Mouse (Mus musculus): ENCODE data around the gene Fkbp1a. TPM values are rescaled to one million over a fixed set of nuclear protein-coding genes. Genes with fewer than 3 reads are reported as not detected.

The Fkbp1a gene
- polyA plus RNA-seq, 1 experiment from 2014 or later = 608 TPM

DNA sequence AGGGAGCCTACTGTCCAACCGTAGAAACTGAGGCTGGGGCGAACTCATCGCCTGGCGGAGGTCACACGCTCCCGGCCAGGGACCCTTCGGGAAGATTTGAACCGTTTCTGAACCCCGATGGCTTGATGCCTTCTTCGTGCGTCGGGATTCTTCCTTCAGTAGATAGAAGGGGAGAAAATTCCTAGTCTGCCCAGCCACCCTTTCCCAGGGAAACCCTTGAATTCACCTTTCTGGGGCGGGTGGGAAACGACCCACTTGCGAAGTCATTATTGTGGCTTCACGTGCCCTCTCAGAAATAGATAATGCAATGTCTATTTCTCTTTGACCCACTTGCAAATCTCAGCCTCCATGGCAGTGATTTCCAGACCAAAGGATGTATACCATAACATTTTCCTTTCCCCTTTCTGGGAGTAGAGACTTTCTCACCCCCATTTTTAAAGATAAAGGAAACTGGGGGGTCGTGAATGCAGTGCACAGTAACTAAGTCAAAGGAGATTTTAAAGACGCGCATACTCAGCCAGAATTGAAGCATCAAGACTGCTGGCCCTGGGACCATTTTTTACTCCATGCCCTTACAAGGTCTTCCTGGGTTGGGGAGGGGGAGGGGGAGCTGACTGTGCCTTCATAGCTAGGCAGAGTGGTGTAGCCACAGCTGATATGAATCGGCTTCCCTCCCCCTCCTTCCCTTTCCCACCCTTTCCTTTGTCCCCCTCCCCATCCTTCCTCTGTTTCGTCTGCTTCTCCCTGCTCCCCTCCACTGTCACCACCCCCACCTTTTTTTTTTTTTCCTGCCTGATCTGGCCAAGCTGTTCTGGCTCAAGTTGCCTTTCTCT, 996 bp downstream of the Fkbp1a start:
- H3K36me3 ChIP-seq (ENCODE audit: control insufficient read depth, insufficient read depth, low read length) = peaks cover 4% of the 10 kb centered on the region; the same call in 1 of the 2 replicates
- ATAC-seq = peak; percentile 0; the same call in 1 of the 2 replicates
- no peaks in the 10 kb centered on the region for H3K9me3 ChIP-seq (replicated peaks; ENCODE audit: control insufficient read depth, low read length, poor library complexity, severe bottlenecking)
- peak overlapping the region; percentile 96 for H3K9ac ChIP-seq (ENCODE audit: low read depth, low read length)
- H3K27me3 ChIP-seq (ENCODE audit: control insufficient read depth, insufficient read depth, low read depth, low read length) = no peaks in the 10 kb centered on the region
- peak overlapping the region; percentile 90 for H3K27ac ChIP-seq (ENCODE audit: low read length)
- WGBS = under 1% methylated on average over 21 of the region's 21 CpGs
- H3K4me2 ChIP-seq (ENCODE audit: low read length) = peak overlapping the region; percentile 91
- peaks cover 34% of the 10 kb centered on the region for H3K4me1 ChIP-seq (ENCODE audit: control insufficient read depth, insufficient read depth, low read length)
- peak overlapping the region; percentile 82 for H3K4me3 ChIP-seq (ENCODE audit: low read depth, low read length)

DNA sequence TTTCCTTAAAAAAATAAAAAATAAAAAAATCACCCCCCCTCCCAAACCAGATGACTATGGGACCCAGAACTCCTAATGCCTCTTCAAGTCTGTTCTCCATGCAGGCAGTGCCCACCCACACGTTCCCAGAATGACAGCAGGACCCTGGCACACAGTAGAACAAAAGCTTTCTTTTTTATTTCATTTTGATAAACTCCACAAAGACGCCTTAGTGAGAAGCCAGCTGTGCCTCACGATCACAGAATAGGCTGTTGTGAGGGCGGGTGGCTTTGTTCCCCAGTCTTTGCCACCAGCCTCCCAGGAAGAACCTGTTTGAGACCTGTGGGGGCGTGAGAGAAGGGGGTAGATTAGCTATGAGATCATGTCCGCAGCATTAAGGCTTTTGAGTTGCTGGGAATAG, 2.4 kb downstream of the Fkbp1a start:
- ATAC-seq = no peak
- Histone ChIP-seq H3K4me2 (ENCODE audit: low read length) (peak overlapping the region; percentile 91), H3K36me3 (ENCODE audit: control insufficient read depth, insufficient read depth, low read length) (peaks cover 4% of the 10 kb centered on the region; the same call in 1 of the 2 replicates), H3K4me3 (ENCODE audit: low read depth, low read length) (no peak overlapping the region), H3K9ac (ENCODE audit: low read depth, low read length) (no peak overlapping the region), H3K27me3 (ENCODE audit: control insufficient read depth, insufficient read depth, low read depth, low read length) (no peaks in the 10 kb centered on the region), H3K9me3 (replicated peaks; ENCODE audit: control insufficient read depth, low read length, poor library complexity, severe bottlenecking) (no peaks in the 10 kb centered on the region), H3K27ac (ENCODE audit: low read length) (no peak overlapping the region), H3K4me1 (ENCODE audit: control insufficient read depth, insufficient read depth, low read length) (peaks cover 34% of the 10 kb centered on the region)
- WGBS = 51% methylated on average over 6 of the region's 6 CpGs

DNA sequence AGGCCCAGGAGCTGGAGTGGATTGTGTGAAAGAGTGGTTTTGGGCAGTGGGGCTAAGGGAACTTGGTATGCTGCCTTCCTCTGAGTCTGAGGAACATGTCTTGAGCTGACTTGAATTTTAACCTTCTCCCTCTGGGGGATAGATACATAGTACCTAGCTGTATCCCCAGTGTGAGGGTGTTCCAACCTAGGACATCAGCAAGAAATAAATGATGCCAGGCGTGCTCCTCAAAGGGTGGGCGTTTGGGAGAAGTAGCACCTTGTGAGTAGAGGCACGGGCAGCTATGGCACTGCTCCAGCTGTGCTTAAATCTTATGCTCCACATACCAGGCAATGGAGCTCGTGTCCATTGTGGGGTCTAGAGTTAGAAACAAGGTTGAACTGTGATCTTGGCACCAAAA, 4.3 kb downstream of the Fkbp1a start:
- H3K27ac ChIP-seq (ENCODE audit: low read length) = no peak overlapping the region
- H3K36me3 ChIP-seq (ENCODE audit: control insufficient read depth, insufficient read depth, low read length) = peaks cover 16% of the 10 kb centered on the region
- no peak overlapping the region for H3K4me2 ChIP-seq (ENCODE audit: low read length)
- no peak for ATAC-seq
- no peaks in the 10 kb centered on the region for H3K9me3 ChIP-seq (replicated peaks; ENCODE audit: control insufficient read depth, low read length, poor library complexity, severe bottlenecking)
- WGBS = 92% methylated on average over 4 of the region's 4 CpGs
- H3K4me3 ChIP-seq (ENCODE audit: low read depth, low read length) = no peak overlapping the region
- peaks cover 30% of the 10 kb centered on the region for H3K4me1 ChIP-seq (ENCODE audit: control insufficient read depth, insufficient read depth, low read length)
- no peak overlapping the region for H3K9ac ChIP-seq (ENCODE audit: low read depth, low read length)
- H3K27me3 ChIP-seq (ENCODE audit: control insufficient read depth, insufficient read depth, low read depth, low read length) = no peaks in the 10 kb centered on the region

DNA sequence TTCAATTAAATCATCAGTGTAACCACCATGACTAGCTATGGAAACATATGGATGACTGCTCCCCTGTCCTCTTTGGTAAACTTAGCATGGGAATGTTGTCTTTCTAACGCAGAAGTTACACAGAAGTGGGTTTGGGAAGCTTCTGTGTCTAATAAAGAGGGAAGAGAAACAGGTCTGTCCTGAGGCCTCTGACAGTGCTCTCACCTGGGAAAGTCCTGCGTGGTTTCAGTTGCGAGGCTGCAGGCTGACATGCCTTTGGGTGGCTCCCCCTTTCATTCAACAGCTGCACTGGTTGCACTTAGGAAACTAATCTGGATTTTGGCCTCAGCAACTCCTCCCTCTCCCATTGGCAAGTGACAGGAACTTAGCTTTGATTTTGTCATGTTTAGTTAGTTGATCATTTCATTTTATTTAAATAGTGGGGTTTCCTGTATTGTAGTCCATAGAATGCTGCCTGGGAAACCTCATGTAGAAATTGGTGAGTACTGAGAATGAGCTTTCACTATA, 7.4 kb downstream of the Fkbp1a start:
- Histone ChIP-seq H3K27me3 (ENCODE audit: control insufficient read depth, insufficient read depth, low read depth, low read length) (no peaks in the 10 kb centered on the region), H3K27ac (ENCODE audit: low read length) (no peak overlapping the region), H3K4me1 (ENCODE audit: control insufficient read depth, insufficient read depth, low read length) (peaks cover 14% of the 10 kb centered on the region), H3K9me3 (replicated peaks; ENCODE audit: control insufficient read depth, low read length, poor library complexity, severe bottlenecking) (no peaks in the 10 kb centered on the region), H3K36me3 (ENCODE audit: control insufficient read depth, insufficient read depth, low read length) (peaks cover 20% of the 10 kb centered on the region), H3K4me3 (ENCODE audit: low read depth, low read length) (no peak overlapping the region), H3K4me2 (ENCODE audit: low read length) (no peak overlapping the region), H3K9ac (ENCODE audit: low read depth, low read length) (no peak overlapping the region)
- 87% methylated on average over 3 of the region's 3 CpGs for WGBS
- ATAC-seq = no peak

DNA sequence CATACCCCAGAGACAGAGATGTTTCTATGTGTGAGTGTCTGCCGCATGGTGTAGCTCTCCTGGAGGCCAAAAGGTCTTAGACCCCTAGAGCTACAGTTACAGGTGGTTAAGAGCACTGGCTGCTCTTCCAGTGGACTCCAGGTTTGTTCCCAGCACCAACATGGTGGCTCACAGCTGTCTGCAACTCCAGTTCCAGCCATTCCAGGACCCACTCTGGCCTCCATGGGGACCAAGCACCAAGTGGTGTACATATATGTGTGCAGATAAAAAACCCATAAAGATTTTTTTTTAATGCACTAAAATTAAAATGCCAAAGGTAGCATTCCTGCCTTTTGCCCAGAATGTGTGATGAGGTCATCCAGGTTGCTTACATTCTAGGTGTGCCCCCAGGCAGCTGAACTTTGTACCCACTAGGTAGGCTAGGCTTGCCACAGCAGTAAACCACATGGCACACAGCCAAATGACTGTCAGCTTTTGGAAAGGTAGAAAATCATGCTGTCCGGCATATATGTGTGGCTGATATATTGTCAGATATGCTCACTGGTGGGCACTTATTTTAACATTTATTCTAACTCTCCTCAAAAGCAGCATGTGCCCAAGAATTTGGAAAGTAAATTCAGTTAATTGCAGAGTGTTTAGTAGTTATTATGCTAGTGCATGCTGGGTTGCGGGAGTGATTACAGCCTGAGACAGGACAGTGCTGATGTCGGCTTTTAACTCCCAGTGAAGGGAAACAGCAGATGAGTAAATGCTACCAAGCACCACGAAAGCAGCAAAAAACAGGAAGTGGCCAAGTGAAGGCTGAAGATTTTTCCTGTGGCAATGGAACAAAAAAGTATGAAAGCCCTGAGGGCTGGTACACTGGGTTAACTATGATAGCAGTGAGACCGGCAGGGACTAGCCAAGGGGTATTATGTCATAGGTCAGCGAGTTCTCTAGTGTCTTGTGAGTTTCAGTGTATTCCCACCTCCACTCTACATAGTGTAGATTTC, 20.9 kb downstream of the Fkbp1a start:
- no peak overlapping the region for H3K9ac ChIP-seq (ENCODE audit: low read depth, low read length)
- H3K27me3 ChIP-seq (ENCODE audit: control insufficient read depth, insufficient read depth, low read depth, low read length) = no peaks in the 10 kb centered on the region
- ATAC-seq = peak; percentile 34; the same call in 1 of the 2 replicates
- WGBS = 92% methylated on average over 7 of the region's 7 CpGs
- H3K4me3 ChIP-seq (ENCODE audit: low read depth, low read length) = no peak overlapping the region
- no peaks in the 10 kb centered on the region for H3K9me3 ChIP-seq (replicated peaks; ENCODE audit: control insufficient read depth, low read length, poor library complexity, severe bottlenecking)
- no peaks in the 10 kb centered on the region for H3K4me1 ChIP-seq (ENCODE audit: control insufficient read depth, insufficient read depth, low read length)
- H3K36me3 ChIP-seq (ENCODE audit: control insufficient read depth, insufficient read depth, low read length) = peaks cover 33% of the 10 kb centered on the region
- no peak overlapping the region for H3K4me2 ChIP-seq (ENCODE audit: low read length)
- no peak overlapping the region for H3K27ac ChIP-seq (ENCODE audit: low read length)

DNA sequence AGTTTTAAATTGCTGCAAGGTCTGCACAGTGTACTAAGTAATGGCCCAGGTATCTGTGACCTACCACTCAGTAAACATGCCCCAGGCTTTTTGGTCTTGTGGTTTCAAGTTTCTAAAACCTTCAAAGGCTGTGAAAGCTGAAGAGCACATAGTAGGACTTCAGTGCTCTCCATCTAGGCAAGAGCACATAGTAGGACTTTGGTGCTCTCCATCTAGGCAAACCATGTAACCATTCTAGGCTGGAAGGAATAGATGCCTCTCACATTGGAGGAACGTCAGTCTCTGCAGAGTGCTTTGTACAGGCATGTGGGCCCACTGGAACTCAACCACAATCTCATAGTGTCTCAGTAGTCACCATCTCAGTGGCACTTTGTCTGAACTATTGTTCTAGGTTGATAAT, 21.7 kb downstream of the Fkbp1a start:
- H3K4me1 ChIP-seq (ENCODE audit: control insufficient read depth, insufficient read depth, low read length) = no peaks in the 10 kb centered on the region
- H3K9me3 ChIP-seq (replicated peaks; ENCODE audit: control insufficient read depth, low read length, poor library complexity, severe bottlenecking) = no peaks in the 10 kb centered on the region
- no peak for ATAC-seq
- no peak overlapping the region for H3K4me2 ChIP-seq (ENCODE audit: low read length)
- H3K4me3 ChIP-seq (ENCODE audit: low read depth, low read length) = no peak overlapping the region
- 89% methylated on average over 1 of the region's 1 CpGs for WGBS
- H3K27me3 ChIP-seq (ENCODE audit: control insufficient read depth, insufficient read depth, low read depth, low read length) = no peaks in the 10 kb centered on the region
- peaks cover 30% of the 10 kb centered on the region for H3K36me3 ChIP-seq (ENCODE audit: control insufficient read depth, insufficient read depth, low read length)
- H3K27ac ChIP-seq (ENCODE audit: low read length) = no peak overlapping the region
- H3K9ac ChIP-seq (ENCODE audit: low read depth, low read length) = no peak overlapping the region

DNA sequence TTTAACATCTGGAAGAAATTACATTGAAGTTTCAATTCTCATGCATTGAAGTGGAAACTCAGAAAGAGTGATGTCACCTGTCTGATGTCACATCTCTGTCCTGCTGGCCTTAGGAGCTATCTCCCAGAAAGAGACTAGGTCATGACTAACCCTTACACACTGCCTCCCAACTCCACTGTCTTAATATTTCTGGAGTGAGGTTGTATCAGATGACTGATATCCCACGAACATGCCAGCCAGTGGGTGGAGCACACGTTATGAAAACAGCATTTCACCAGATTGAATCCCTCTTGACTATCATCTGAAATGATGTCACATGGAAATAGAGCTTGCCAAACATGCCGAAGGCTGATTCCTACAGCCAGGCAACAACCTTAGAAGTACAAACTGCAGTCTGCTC, 22.7 kb downstream of the Fkbp1a start:
- H3K4me2 ChIP-seq (ENCODE audit: low read length) = no peak overlapping the region
- no peak for ATAC-seq
- no peak overlapping the region for H3K27ac ChIP-seq (ENCODE audit: low read length)
- 83% methylated on average over 3 of the region's 3 CpGs for WGBS
- H3K27me3 ChIP-seq (ENCODE audit: control insufficient read depth, insufficient read depth, low read depth, low read length) = no peaks in the 10 kb centered on the region
- H3K9ac ChIP-seq (ENCODE audit: low read depth, low read length) = no peak overlapping the region
- no peaks in the 10 kb centered on the region for H3K4me1 ChIP-seq (ENCODE audit: control insufficient read depth, insufficient read depth, low read length)
- no peak overlapping the region for H3K4me3 ChIP-seq (ENCODE audit: low read depth, low read length)
- H3K36me3 ChIP-seq (ENCODE audit: control insufficient read depth, insufficient read depth, low read length) = peaks cover 21% of the 10 kb centered on the region
- H3K9me3 ChIP-seq (replicated peaks; ENCODE audit: control insufficient read depth, low read length, poor library complexity, severe bottlenecking) = no peaks in the 10 kb centered on the region

DNA sequence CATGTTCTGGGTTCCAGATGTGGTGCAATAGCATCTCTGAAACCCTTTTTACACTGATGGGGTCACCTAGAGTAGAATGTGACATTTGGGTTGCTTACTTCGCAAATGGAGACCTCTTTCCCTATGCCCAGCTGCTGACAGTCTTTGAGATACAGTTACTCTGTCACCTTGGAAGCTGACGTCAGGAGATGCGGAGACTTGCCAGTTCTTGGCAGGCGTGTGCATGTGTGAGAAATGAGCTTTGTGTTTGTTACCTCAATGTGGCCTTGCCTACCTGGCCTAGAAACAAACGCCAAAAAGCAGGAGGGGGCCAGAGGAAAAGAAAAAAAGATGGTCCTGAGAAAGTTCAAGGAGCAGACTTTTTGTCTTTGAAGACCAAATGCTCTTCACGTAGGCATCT, 24.6 kb downstream of the Fkbp1a start:
- 85% methylated on average over 6 of the region's 6 CpGs for WGBS
- Histone ChIP-seq H3K36me3 (ENCODE audit: control insufficient read depth, insufficient read depth, low read length) (peaks cover 11% of the 10 kb centered on the region), H3K4me2 (ENCODE audit: low read length) (no peak overlapping the region), H3K4me3 (ENCODE audit: low read depth, low read length) (no peak overlapping the region), H3K27me3 (ENCODE audit: control insufficient read depth, insufficient read depth, low read depth, low read length) (no peaks in the 10 kb centered on the region), H3K9ac (ENCODE audit: low read depth, low read length) (no peak overlapping the region), H3K9me3 (replicated peaks; ENCODE audit: control insufficient read depth, low read length, poor library complexity, severe bottlenecking) (no peaks in the 10 kb centered on the region), H3K4me1 (ENCODE audit: control insufficient read depth, insufficient read depth, low read length) (no peaks in the 10 kb centered on the region), H3K27ac (ENCODE audit: low read length) (no peak overlapping the region)
- no peak for ATAC-seq

Measured in midbrain, embryonic 16.5 days (tissue).